Mouse (Mus musculus): ENCODE measurements at regions not wholly inside any gene's neighbourhood (a gene's known extent, or its start where the extent isn't known, plus 50 kb on each side); places are given as distances from the start of the nearest gene placed in this dataset.

GRCm38 (mm10) chr2:79059944-79060238 lies 192.0 kb downstream of the Ube2e3 start:
- no peak for TF ChIP-seq CTCF (IDR thresholded peaks at IDR 0.05; ENCODE audit: low read depth)
- no peak for TF ChIP-seq EP300 (IDR thresholded peaks at IDR 0.05; ENCODE audit: low read depth)

All from liver, postnatal 0 days (tissue).